Mouse (Mus musculus) erythroblast, embryonic 14.5 days (primary cell): ENCODE measurements around the gene Stac2. TPM values are rescaled to one million over a fixed set of nuclear protein-coding genes. Genes with fewer than 3 reads are reported as not detected.

Experiments
- H3K27me3 ChIP-seq: 2 replicates; pipeline ENCODE4 v1.6.1; 2012; ENCODE audit warnings: inconsistent platforms; ENCODE audit not compliant: control insufficient read depth
- H3K36me3 ChIP-seq: 2 replicates; pipeline ENCODE4 v1.6.1; 2012; ENCODE audit warnings: mild to moderate bottlenecking, inconsistent platforms; ENCODE audit not compliant: control insufficient read depth
- H3K4me1 ChIP-seq: 2 replicates; pipeline ENCODE4 v1.6.1; 2012; ENCODE audit warnings: inconsistent platforms; ENCODE audit not compliant: control insufficient read depth
- H3K4me3 ChIP-seq: replicated peaks from 2 replicates; pipeline ENCODE3; 2012; ENCODE audit warnings: moderate library complexity, mild to moderate bottlenecking, inconsistent platforms
- H3K9me3 ChIP-seq: 2 replicates; pipeline ENCODE4 v1.6.1; 2012; ENCODE audit warnings: low read length, inconsistent platforms, mixed read lengths; ENCODE audit not compliant: control insufficient read depth
- GATA1 ChIP-seq: IDR thresholded peaks from 2 replicates; pipeline ENCODE4 v1.6.1; 2012; ENCODE audit warnings: low read length, inconsistent platforms, mixed read lengths
- TAL1 ChIP-seq: IDR thresholded peaks from 3 replicates; pipeline ENCODE4 v1.6.1; 2012; ENCODE audit warnings: low read length, inconsistent platforms, mixed read lengths
- polyA plus RNA-seq: library from polyadenylated mRNA; stranded (reverse); fragments of >175 nt; gene quantifications from 2 replicates; pipeline ENCODE4 v1.2.3, GENCODE M21; 2012

Stac2 gene
- polyA plus RNA-seq, 1 experiment = not detected

- Histone ChIP-seq H3K4me1 (peaks cover 29% of the 10 kb centered on the region), H3K9me3 (no peaks in the 10 kb centered on the region; the same call in 1 of the 2 replicates), H3K4me3 (no peak overlapping the region), H3K36me3 (no peaks in the 10 kb centered on the region), H3K27me3 (peaks cover 55% of the 10 kb centered on the region)
- no peak for TF ChIP-seq GATA1
- TF ChIP-seq TAL1 = no peak
Measured at GRCm38 (mm10) chr11:97998074-97998793, 55.0 kb downstream of the Stac2 start.

- H3K9me3 ChIP-seq = no peaks in the 10 kb centered on the region
- H3K36me3 ChIP-seq = no peaks in the 10 kb centered on the region
- H3K27me3 ChIP-seq = peaks cover 48% of the 10 kb centered on the region
- no peak overlapping the region for H3K4me3 ChIP-seq
- peaks cover 22% of the 10 kb centered on the region for H3K4me1 ChIP-seq
- no peak for TF ChIP-seq GATA1
- TF ChIP-seq TAL1 = no peak
Measured at GRCm38 (mm10) chr11:97997387-97997960, 55.8 kb downstream of the Stac2 start.

GRCm38 (mm10) chr11:97996691-97997090, 56.6 kb downstream of the Stac2 start:
- no peak overlapping the region for H3K4me3 ChIP-seq
- peaks cover 45% of the 10 kb centered on the region for H3K27me3 ChIP-seq
- peaks cover 22% of the 10 kb centered on the region for H3K4me1 ChIP-seq
- TF ChIP-seq GATA1 = no peak
- TF ChIP-seq TAL1 = no peak
- H3K36me3 ChIP-seq = no peaks in the 10 kb centered on the region
- no peaks in the 10 kb centered on the region for H3K9me3 ChIP-seq

- H3K36me3 ChIP-seq = no peaks in the 10 kb centered on the region
- peaks cover 37% of the 10 kb centered on the region for H3K27me3 ChIP-seq
- no peaks in the 10 kb centered on the region for H3K9me3 ChIP-seq
- peak within 1 kb of the TSS; percentile 52 for H3K4me3 ChIP-seq
- H3K4me1 ChIP-seq = peaks cover 19% of the 10 kb centered on the region
- TF ChIP-seq TAL1 (no peak), GATA1 (no peak)
Measured at GRCm38 (mm10) chr11:97995564-97996288, 57.5 kb downstream of the Stac2 start, which contains the start of gene Arl5c. Gene Arl5c (minus strand): TSS chr11:97996181.

- Histone ChIP-seq H3K4me3 (peak overlapping the region; percentile 52), H3K36me3 (no peaks in the 10 kb centered on the region), H3K4me1 (peaks cover 28% of the 10 kb centered on the region), H3K9me3 (no peaks in the 10 kb centered on the region), H3K27me3 (peaks cover 35% of the 10 kb centered on the region)
- TF ChIP-seq TAL1 (no peak), GATA1 (no peak; the same call in 1 of the 2 replicates)
Measured at GRCm38 (mm10) chr11:97994539-97995100, 58.6 kb downstream of the Stac2 start.

GRCm38 (mm10) chr11:97988530-97989096, 64.6 kb downstream of the Stac2 start:
- Histone ChIP-seq H3K9me3 (0 out of 2 replicates have a peak, but pooled peaks cover 2% of the 10 kb centered on the region), H3K4me3 (peak overlapping the region; percentile 69), H3K36me3 (no peaks in the 10 kb centered on the region), H3K27me3 (peaks cover 47% of the 10 kb centered on the region), H3K4me1 (peaks cover 43% of the 10 kb centered on the region)
- TF ChIP-seq TAL1 (no peak), GATA1 (no peak)

GRCm38 (mm10) chr11:97987551-97988526, 65.4 kb downstream of the Stac2 start:
- Histone ChIP-seq H3K4me3 (peak overlapping the region; percentile 69), H3K36me3 (no peaks in the 10 kb centered on the region), H3K27me3 (peaks cover 47% of the 10 kb centered on the region), H3K9me3 (0 out of 2 replicates have a peak, but pooled peaks cover 2% of the 10 kb centered on the region), H3K4me1 (peaks cover 43% of the 10 kb centered on the region)
- TF ChIP-seq GATA1 = no peak
- TF ChIP-seq TAL1 = no peak
